Mouse (Mus musculus): Measurements from ENCODE around the gene Sox11. TPM values are rescaled to one million over a fixed set of nuclear protein-coding genes. Genes with fewer than 3 reads are reported as not detected.

Gene Sox11
- polyA plus RNA-seq (2015; fragmentation: Nextera tagmentation; extraction: Ambion mirVana) = 198 and 204 TPM in 2 replicates

DNA sequence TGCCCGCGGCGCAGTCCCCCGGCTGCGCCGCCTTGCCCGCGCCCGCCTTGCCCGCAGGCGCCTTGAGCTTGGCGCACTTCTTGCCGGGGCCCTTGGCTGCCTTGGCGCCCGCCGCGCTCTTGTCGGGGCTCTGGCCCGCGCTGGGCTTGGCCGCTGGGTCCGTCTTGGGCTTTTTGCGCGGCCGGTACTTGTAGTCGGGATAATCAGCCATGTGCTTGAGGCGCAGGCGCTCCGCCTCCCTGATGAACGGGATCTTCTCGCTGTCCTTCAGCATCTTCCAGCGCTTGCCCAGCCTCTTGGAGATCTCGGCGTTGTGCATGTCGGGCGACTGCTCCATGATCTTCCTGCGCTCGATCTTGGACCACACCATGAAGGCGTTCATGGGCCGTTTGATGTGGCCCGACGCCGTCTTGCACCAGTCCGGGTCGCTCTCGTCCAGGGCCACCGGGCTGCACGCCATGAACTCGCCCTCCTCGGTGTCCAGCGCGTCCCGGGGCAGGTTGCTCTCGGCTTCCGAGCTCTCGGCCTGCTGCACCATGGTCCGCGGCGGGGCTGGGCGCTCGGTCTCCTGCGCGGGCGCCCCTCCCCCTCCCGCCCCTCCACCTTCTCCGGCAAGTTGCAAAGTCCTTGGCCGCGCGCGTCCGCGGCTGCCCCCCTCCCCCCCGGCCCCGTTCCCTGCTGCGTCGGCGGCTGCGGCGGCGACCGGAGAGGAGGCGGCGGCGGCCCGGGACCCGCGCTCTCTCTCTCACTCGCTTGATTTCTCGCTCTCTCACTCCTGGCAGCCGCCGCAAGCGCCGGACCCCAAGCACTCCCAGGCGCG is at the start of gene Sox11:
Gene Sox11 (minus strand): TSS at position 704 of the 820 bp plus-strand sequence.
- Histone ChIP-seq H3K36me3 (peaks cover 11% of the 10 kb centered on the region), H3K9ac (peak within 1 kb of the TSS; percentile 100), H3K9me3 (no peaks in the 10 kb centered on the region), H3K27me3 (no peaks in the 10 kb centered on the region), H3K4me1 (peaks cover 26% of the 10 kb centered on the region), H3K27ac (peak within 1 kb of the TSS; percentile 99), H3K4me3 (peak within 1 kb of the TSS; percentile 97), H3K4me2 (peak within 1 kb of the TSS; percentile 74)
- ATAC-seq (ENCODE audit: insufficient number of reproducible peaks, insufficient read depth, low FRiP score, low TSS enrichment, low read depth) = peak; percentile 11; the same call in 1 of the 2 replicates
- WGBS = under 1% methylated on average over 80 of the region's 95 CpGs

DNA sequence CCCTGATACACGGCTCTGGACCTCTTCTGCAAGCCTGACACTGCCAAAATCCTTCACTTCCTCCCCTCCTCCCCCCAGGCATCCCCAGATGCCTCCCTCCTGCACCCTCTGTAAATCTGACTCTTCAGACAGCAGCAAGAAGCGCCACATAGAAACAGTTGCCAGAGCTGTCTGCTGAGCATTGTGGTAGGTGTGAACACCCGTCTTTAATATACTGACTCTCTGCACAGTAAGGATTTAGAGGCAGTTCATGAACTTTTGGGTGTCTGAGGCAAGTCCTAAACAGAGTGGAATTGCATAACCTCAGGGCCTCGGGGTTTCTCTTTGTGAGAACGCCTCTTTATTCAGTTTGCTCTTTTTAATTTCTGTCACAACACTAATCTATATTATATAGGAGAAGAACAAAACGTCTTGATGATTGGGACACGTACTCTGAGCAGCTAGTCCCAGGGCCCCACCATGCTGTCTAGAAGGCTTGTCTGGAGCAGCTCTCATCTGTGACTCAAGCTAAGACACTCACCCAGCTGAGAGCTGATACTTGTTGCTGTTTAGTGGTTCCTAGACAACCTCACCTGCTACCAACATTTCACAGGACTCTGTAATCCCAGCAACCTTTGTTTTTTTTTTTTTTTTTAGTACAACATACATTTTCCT is 49.4 kb upstream of the Sox11 start:
- Histone ChIP-seq H3K9me3 (no peaks in the 10 kb centered on the region; the same call in 1 of the 2 replicates), H3K36me3 (no peaks in the 10 kb centered on the region), H3K4me3 (no peak overlapping the region), H3K9ac (no peak overlapping the region), H3K4me1 (0 out of 2 replicates have a peak, but pooled peaks cover 11% of the 10 kb centered on the region), H3K27ac (no peak overlapping the region), H3K27me3 (no peaks in the 10 kb centered on the region), H3K4me2 (no peak overlapping the region)
- WGBS = 27% methylated on average over 7 of the region's 7 CpGs
- ATAC-seq (ENCODE audit: insufficient number of reproducible peaks, insufficient read depth, low FRiP score, low TSS enrichment, low read depth) = no peak

DNA sequence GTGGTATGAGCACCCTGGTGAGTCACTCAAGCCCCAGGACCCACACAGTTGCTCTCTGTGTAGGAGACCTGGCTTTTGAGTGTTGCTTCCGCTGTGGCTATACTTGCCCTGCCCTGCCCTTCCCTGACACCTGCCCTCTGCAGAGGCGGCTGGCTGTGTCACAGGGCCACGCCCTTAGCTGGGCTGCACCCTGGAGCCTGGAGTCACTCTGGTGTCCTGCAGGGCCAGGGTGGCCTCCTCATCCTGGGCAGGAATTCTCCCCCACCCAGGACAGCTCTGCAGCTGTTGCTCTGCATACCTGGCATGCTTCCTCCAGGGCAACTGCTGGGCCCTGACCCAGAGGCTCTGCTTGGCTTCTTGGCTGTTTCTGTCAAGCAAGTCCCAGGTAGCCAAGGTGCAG is 48.1 kb upstream of the Sox11 start:
- WGBS = 53% methylated on average over 3 of the region's 3 CpGs
- H3K27me3 ChIP-seq = no peaks in the 10 kb centered on the region
- no peak overlapping the region for H3K4me3 ChIP-seq
- no peaks in the 10 kb centered on the region for H3K9me3 ChIP-seq
- 0 out of 2 replicates have a peak, but pooled peaks cover 11% of the 10 kb centered on the region for H3K4me1 ChIP-seq
- no peak for ATAC-seq (ENCODE audit: insufficient number of reproducible peaks, insufficient read depth, low FRiP score, low TSS enrichment, low read depth)
- no peak overlapping the region for H3K4me2 ChIP-seq
- H3K9ac ChIP-seq = no peak overlapping the region
- H3K27ac ChIP-seq = no peak overlapping the region
- no peaks in the 10 kb centered on the region for H3K36me3 ChIP-seq

DNA sequence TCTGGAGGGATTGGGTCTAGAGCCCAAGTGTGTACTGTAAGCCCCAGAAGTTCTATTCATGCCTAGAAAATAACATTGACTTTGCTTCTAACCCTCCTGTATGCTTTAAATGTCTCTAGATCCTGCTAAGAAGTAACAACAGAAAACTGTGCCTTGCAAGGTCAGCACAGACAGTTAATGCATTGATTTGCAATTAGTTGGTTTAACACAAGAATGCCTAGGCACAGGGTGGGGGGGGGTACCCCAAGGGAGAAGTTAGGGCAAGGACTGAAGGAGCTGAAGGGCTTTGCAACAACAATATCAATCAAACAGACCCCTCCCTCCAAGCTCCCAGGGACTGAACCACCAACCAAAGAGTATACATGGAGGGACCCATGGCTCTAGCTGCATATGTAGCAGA is 47.1 kb upstream of the Sox11 start:
- Histone ChIP-seq H3K4me1 (peaks cover 12% of the 10 kb centered on the region), H3K9ac (no peak overlapping the region), H3K27me3 (no peaks in the 10 kb centered on the region), H3K9me3 (no peaks in the 10 kb centered on the region), H3K36me3 (no peaks in the 10 kb centered on the region), H3K27ac (no peak overlapping the region), H3K4me2 (no peak overlapping the region), H3K4me3 (no peak overlapping the region)
- no peak for ATAC-seq (ENCODE audit: insufficient number of reproducible peaks, insufficient read depth, low FRiP score, low TSS enrichment, low read depth)

DNA sequence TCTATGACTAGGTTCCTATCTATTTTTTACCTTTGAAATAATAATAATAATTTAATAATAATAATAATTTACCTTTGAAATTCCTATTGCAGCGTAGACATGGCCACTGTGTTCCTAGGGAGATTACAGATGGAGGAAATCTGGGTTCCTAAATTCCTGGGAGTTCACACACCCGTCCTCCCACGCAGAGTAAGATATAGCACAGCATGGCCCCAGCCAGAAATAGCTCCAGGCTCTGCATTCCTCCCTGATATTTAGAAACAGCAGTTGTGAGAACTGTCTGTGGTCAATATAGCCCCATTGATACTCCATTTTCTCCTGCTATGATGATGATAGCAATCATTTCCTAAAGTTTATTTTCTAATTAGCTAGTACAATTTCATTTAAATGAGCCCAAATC is 30.1 kb upstream of the Sox11 start:
- Histone ChIP-seq H3K4me3 (no peak overlapping the region), H3K4me1 (no peaks in the 10 kb centered on the region), H3K27me3 (no peaks in the 10 kb centered on the region), H3K4me2 (no peak overlapping the region), H3K27ac (no peak overlapping the region), H3K36me3 (no peaks in the 10 kb centered on the region), H3K9me3 (0 out of 2 replicates have a peak, but pooled peaks cover 3% of the 10 kb centered on the region), H3K9ac (no peak overlapping the region)
- WGBS = 64% methylated on average over 3 of the region's 3 CpGs
- no peak for ATAC-seq (ENCODE audit: insufficient number of reproducible peaks, insufficient read depth, low FRiP score, low TSS enrichment, low read depth)

DNA sequence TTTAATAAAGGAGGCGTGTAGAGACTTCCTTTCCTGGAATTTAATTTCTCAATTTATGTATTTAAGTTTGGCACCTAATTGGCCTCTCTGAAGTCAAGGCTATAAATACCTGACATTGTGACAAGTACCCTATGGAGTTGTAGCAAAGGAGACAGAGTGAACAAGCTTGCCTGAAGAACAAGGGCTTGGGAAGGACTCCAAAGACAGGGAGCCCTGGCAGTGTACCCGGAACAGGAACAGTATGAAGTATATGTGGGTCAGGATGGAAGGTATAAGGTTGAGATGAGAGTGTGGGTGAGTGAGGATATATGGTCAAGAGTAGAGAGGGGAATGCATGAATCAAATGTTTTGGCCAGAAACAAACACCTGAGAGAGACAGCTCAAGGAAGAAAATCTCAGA is 28.4 kb upstream of the Sox11 start:
- H3K4me2 ChIP-seq = no peak overlapping the region
- no peak for ATAC-seq (ENCODE audit: insufficient number of reproducible peaks, insufficient read depth, low FRiP score, low TSS enrichment, low read depth)
- no peaks in the 10 kb centered on the region for H3K4me1 ChIP-seq
- H3K36me3 ChIP-seq = no peaks in the 10 kb centered on the region
- H3K27me3 ChIP-seq = no peaks in the 10 kb centered on the region
- H3K4me3 ChIP-seq = no peak overlapping the region
- no peak overlapping the region for H3K9ac ChIP-seq
- 0 out of 2 replicates have a peak, but pooled peaks cover 3% of the 10 kb centered on the region for H3K9me3 ChIP-seq
- WGBS = 86% methylated on average over 2 of the region's 2 CpGs
- no peak overlapping the region for H3K27ac ChIP-seq

DNA sequence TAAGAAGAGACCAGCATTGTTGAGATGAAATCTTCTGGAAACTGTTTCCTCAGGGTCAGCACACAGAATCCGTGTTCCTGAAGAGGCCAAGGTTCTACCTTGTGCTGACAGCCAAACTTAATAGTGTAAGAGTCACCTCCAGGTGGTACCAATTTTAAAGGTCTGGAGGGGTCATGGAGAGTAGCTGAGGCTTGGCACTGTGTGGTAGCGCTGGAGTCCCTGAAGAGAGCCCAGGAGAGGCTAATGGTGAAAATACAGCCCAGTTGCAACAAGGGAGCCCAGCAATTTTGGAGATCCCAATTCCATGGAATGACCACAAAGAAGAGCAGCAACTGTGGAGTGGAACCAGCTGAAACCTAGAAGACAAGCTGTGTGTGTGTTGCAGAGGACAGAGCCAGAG is 25.1 kb upstream of the Sox11 start:
- no peaks in the 10 kb centered on the region for H3K36me3 ChIP-seq
- H3K9me3 ChIP-seq = 0 out of 2 replicates have a peak, but pooled peaks cover 3% of the 10 kb centered on the region
- WGBS = 25% methylated on average over 2 of the region's 2 CpGs
- H3K4me1 ChIP-seq = no peaks in the 10 kb centered on the region
- ATAC-seq (ENCODE audit: insufficient number of reproducible peaks, insufficient read depth, low FRiP score, low TSS enrichment, low read depth) = no peak
- no peak overlapping the region for H3K27ac ChIP-seq
- H3K9ac ChIP-seq = no peak overlapping the region
- no peak overlapping the region for H3K4me3 ChIP-seq
- no peaks in the 10 kb centered on the region for H3K27me3 ChIP-seq
- H3K4me2 ChIP-seq = no peak overlapping the region

DNA sequence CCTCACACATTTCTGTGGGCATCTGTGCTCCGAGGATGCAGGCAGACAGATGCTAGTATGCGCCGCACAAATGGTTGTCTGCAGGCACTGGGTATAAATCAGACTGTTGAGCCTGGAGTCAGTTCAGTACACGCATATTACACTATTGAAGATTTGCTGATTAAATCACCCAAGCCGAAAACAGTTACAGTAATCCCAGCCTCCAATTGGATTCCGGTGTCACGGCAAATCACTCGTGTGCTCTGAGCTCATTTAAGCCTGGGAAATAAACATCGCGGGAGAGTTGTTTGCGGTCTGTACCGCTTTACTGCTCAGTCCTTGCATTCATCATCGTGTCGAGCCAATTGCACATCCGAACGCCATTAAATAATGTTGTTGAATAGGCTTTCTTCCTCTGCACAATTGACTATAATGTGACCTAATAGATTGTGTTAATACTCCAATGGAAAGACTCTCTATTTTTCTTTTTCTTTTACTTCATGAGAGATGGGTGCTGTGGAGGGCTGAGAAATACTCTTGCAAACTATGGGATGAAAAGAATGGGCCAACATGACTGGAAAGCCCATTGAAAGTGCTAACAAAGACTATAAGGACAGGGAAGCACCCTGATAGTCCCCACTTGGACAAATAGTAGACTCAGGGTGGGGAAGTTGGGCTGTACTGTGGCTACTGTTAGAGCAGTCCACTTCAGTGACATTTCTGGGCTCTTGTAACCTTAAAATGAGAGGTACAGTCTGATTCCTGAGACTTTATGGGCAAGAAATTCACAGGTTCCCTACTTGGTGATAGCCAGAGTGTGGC is 21.7 kb upstream of the Sox11 start:
- 76% methylated on average over 16 of the region's 16 CpGs for WGBS
- no peak overlapping the region for H3K27ac ChIP-seq
- 0 out of 2 replicates have a peak, but pooled peaks cover 3% of the 10 kb centered on the region for H3K9me3 ChIP-seq
- no peaks in the 10 kb centered on the region for H3K4me1 ChIP-seq
- H3K36me3 ChIP-seq = no peaks in the 10 kb centered on the region
- H3K4me2 ChIP-seq = no peak overlapping the region
- no peak overlapping the region for H3K9ac ChIP-seq
- ATAC-seq (ENCODE audit: insufficient number of reproducible peaks, insufficient read depth, low FRiP score, low TSS enrichment, low read depth) = no peak
- H3K4me3 ChIP-seq = no peak overlapping the region
- H3K27me3 ChIP-seq = no peaks in the 10 kb centered on the region

DNA sequence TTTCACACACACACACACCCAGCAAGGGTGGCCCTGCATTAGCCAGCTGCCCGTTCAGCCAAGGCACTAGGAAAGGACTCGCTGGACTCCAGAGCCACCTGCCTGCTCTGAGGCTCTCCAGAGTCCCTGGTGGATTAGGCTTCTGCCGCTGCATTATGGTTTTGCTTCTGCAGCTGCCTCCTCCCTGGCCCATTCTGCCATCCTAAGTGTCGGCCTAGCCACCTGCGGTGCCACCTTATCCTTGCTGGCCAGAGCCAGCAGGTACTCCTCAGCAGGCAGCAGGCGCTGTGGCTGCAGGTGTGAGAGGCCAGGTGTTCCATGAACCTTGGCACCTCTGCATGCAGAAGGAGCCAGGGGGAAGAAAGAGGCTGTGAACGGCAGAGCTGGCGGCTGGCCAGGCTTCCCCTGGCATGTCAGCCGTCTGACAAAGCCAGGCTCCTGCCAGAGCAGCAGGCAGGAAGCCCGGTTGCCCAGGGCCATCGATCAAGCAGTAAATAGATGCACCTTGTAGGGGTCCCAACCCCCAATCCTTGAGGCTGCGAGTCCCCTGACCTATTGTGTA is 14.8 kb upstream of the Sox11 start:
- WGBS = 25% methylated on average over 12 of the region's 12 CpGs
- no peak for ATAC-seq (ENCODE audit: insufficient number of reproducible peaks, insufficient read depth, low FRiP score, low TSS enrichment, low read depth)
- Histone ChIP-seq H3K9ac (peak overlapping the region; percentile 37; the same call in 1 of the 2 replicates), H3K4me2 (no peak overlapping the region), H3K36me3 (no peaks in the 10 kb centered on the region), H3K4me3 (no peak overlapping the region), H3K27me3 (no peaks in the 10 kb centered on the region), H3K27ac (peak overlapping the region; percentile 7; the same call in 1 of the 2 replicates), H3K4me1 (peaks cover 7% of the 10 kb centered on the region), H3K9me3 (no peaks in the 10 kb centered on the region)

DNA sequence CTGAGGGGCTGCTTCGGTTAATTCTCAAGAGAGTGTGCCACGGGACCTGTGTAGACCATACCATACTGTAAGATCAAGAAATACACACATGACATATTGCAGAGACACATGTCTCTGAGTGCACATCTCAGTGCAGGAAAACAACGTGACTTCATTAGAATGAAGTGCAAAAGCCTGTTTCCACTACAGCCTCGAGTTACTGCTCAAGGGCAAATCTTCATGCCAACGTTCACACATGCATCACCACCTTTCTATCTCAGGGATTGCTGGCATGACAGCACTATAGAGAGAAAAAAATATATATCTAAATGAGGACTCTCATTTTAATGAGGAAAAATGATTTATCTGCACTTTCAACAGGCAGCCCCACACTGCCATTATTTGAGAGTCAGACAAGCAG is 14.2 kb upstream of the Sox11 start:
- WGBS = 63% methylated on average over 5 of the region's 5 CpGs
- no peak for ATAC-seq (ENCODE audit: insufficient number of reproducible peaks, insufficient read depth, low FRiP score, low TSS enrichment, low read depth)
- no peak overlapping the region for H3K9ac ChIP-seq
- H3K36me3 ChIP-seq = no peaks in the 10 kb centered on the region
- H3K27ac ChIP-seq = no peak overlapping the region
- no peaks in the 10 kb centered on the region for H3K27me3 ChIP-seq
- H3K4me2 ChIP-seq = no peak overlapping the region
- H3K4me1 ChIP-seq = peaks cover 10% of the 10 kb centered on the region
- no peaks in the 10 kb centered on the region for H3K9me3 ChIP-seq
- no peak overlapping the region for H3K4me3 ChIP-seq

Data from embryonic facial prominence, embryonic 13.5 days (tissue).